25 mouse cellular contexts compared by ENCODE assay signal in genomic region chr6:71339351-71339750, GRCm38 (mm10). TPM values are rescaled to one million over a fixed set of nuclear protein-coding genes. Genes with fewer than 3 reads are reported as not detected.
A peak's percentile ranks its signal among the peaks of the same experiment; 100 is the strongest.
DNase-seq lines count a peak whose midpoint lies in the region; ATAC-seq and TF ChIP-seq lines count a peak whose summit lies in the region.
"Had no signal": no experiment of that assay in that cellular context is flagged by ENCODE, and none has a peak within 500 bp of the region (broad histone marks: within the 10 kb centered on the region; RNA-seq: fewer than 3 reads in every experiment).

No protein-coding gene starts in this region.

- no peak overlapping the region for H3K4me3 ChIP-seq in heart, postnatal 0 days (ENCODE audit: low read depth, low read length)
- H3K4me3 ChIP-seq: forebrain, embryonic 15.5 days; heart, adult 2 months; heart, embryonic 12.5 days; hindbrain, embryonic 10.5 days had no signal

- no peak for TF ChIP-seq EP300 in heart, postnatal 0 days (IDR thresholded peaks at IDR 0.05; ENCODE audit: low read depth)

- H3K27ac ChIP-seq in heart, postnatal 0 days (ENCODE audit: low read depth), result peak overlapping the region; percentile 55; the same call in 1 of the 2 replicates
- H3K27ac ChIP-seq: forebrain, embryonic 15.5 days; heart, adult 2 months; hindbrain, embryonic 10.5 days; hindbrain, embryonic 14.5 days had no signal

- WGBS in heart, postnatal 0 days, result 80% methylated on average over 4 of the region's 4 CpGs

- no peaks in the 10 kb centered on the region for H3K27me3 ChIP-seq in heart, postnatal 0 days (ENCODE audit: control insufficient read depth, insufficient read depth, low read length)
- H3K27me3 ChIP-seq: forebrain, embryonic 15.5 days; heart, embryonic 12.5 days had no signal

- H3K4me2 ChIP-seq in heart, postnatal 0 days (ENCODE audit: low read depth, low read length), result no peak overlapping the region; the same call in 1 of the 2 replicates
- H3K4me2 ChIP-seq: forebrain, embryonic 15.5 days; heart, embryonic 12.5 days; hindbrain, embryonic 14.5 days had no signal

- H3K36me3 ChIP-seq in heart, postnatal 0 days (replicated peaks; ENCODE audit: control insufficient read depth, insufficient read depth, low read length), result no peaks in the 10 kb centered on the region
- H3K36me3 ChIP-seq: forebrain, embryonic 15.5 days; G1E; heart, embryonic 12.5 days; hindbrain, embryonic 10.5 days had no signal

- DNase-seq in cerebellum, postnatal 10 days, result peak; percentile 4 to 8
- no peak for DNase-seq in cerebellum, postnatal 4 days (ENCODE audit: low spot score in 2 of 2)
- DNase-seq in heart, postnatal 0 days (ENCODE audit: low spot score), result no peak
- no peak for DNase-seq in heart, postnatal 4 days
- peak; percentile 65 for DNase-seq in thymus, postnatal 0 days (ENCODE audit: low spot score)
- DNase-seq in thymus, postnatal 4 days, result peak; percentile 70
- no peak for DNase-seq in right cerebral cortex, postnatal 14 days
- DNase-seq: adrenal gland, adult 8-10 months; adrenal gland, postnatal 36 days; B cell, adult 2 months; cerebellum, adult 11 months; cerebellum, adult 8-10 months; cerebellum, postnatal 25 days; gastrocnemius, postnatal 10 days; heart, adult 2 months; heart, postnatal 10 days had no signal

- no peak for TF ChIP-seq CTCF in heart, postnatal 0 days (IDR thresholded peaks at IDR 0.05; ENCODE audit: low read depth)

- no peak overlapping the region for H3K9ac ChIP-seq in heart, postnatal 0 days (replicated peaks; ENCODE audit: low read depth, low read length)
- H3K9ac ChIP-seq: forebrain, embryonic 15.5 days; heart, embryonic 12.5 days; hindbrain, embryonic 14.5 days had no signal

- no peaks in the 10 kb centered on the region for H3K4me1 ChIP-seq in heart, postnatal 0 days (ENCODE audit: control insufficient read depth, insufficient read depth)
- H3K4me1 ChIP-seq: forebrain, embryonic 15.5 days; heart, embryonic 12.5 days; hindbrain, embryonic 10.5 days had no signal

- no peaks in the 10 kb centered on the region for H3K9me3 ChIP-seq in heart, postnatal 0 days (replicated peaks; ENCODE audit: control insufficient read depth, low read length)
- H3K9me3 ChIP-seq: forebrain, embryonic 15.5 days; G1E; heart, embryonic 12.5 days; hindbrain, embryonic 10.5 days had no signal

- no peak for ATAC-seq in heart, postnatal 0 days (ENCODE audit: insufficient read depth, low read depth)
- ATAC-seq: CD4-positive, CD25-positive, alpha-beta regulatory T cell, adult 4 months; forebrain, embryonic 15.5 days had no signal

RNA-seq across cellular contexts. Expression of gene Cd8b1, which starts 16.8 kb away (rescaled TPM):
- 0.08 TPM in 1 of 2 replicates, not detected in the other for total RNA-seq in heart, postnatal 0 days (2014; rRNA removed; ENCODE audit: low replicate concordance)
- 0.12 and 0.18 TPM in 2 replicates for polyA plus RNA-seq in heart, postnatal 0 days (2015; fragmentation: Nextera tagmentation; extraction: Ambion mirVana)
- under 1 TPM; 0.23 to 0.31 TPM for total RNA-seq in heart, postnatal 4 days (2021)
- polyA plus RNA-seq in thymus, postnatal 0 days (2015; fragmentation: Nextera tagmentation; extraction: Ambion mirVana), result 1,203 and 1,244 TPM in 2 replicates
- polyA plus RNA-seq: brain, embryonic 14.5 days; embryonic facial prominence, embryonic 11.5 days; forebrain, embryonic 11.5 days; forebrain, embryonic 15.5 days; G1E; heart, embryonic 12.5 days; hindbrain, embryonic 14.5 days had no signal

RNA-seq across cellular contexts. Expression of gene Smyd1, which starts 17.3 kb away (rescaled TPM):
- 287 and 316 TPM in 2 replicates for total RNA-seq in heart, postnatal 0 days (2014; rRNA removed; ENCODE audit: low replicate concordance)
- 106 and 109 TPM in 2 replicates for polyA plus RNA-seq in heart, postnatal 0 days (2015; fragmentation: Nextera tagmentation; extraction: Ambion mirVana)
- total RNA-seq in heart, postnatal 4 days (2021), result 100 to 1,000 TPM; 351 to 365 TPM
- 2.3 and 3.7 TPM in 2 replicates for polyA plus RNA-seq in thymus, postnatal 0 days (2015; fragmentation: Nextera tagmentation; extraction: Ambion mirVana)
- polyA plus RNA-seq: G1E had no signal

RNA-seq across cellular contexts. Expression of gene Cd8a, which starts 33.9 kb away (rescaled TPM):
- 5.4 TPM in 1 of 2 replicates, not detected in the other for total RNA-seq in heart, postnatal 0 days (2014; rRNA removed; ENCODE audit: low replicate concordance)
- 0.04 TPM in 1 of 2 replicates, not detected in the other for polyA plus RNA-seq in heart, postnatal 0 days (2015; fragmentation: Nextera tagmentation; extraction: Ambion mirVana)
- total RNA-seq in heart, postnatal 4 days (2021), result under 1 TPM; 0.14 to 0.36 TPM
- 664 and 665 TPM in 2 replicates for polyA plus RNA-seq in thymus, postnatal 0 days (2015; fragmentation: Nextera tagmentation; extraction: Ambion mirVana)
- total RNA-seq: adrenal gland, postnatal 36 days had no signal
- polyA plus RNA-seq: brain, embryonic 14.5 days; embryonic facial prominence, embryonic 11.5 days; forebrain, embryonic 11.5 days; forebrain, embryonic 15.5 days; G1E; heart, embryonic 12.5 days; hindbrain, embryonic 10.5 days; hindbrain, embryonic 14.5 days had no signal

Comparison
In these comparisons a context has a peak if more than half of its experiments do, and no peak if none do; other contexts are left out.
1. DNase-seq: peak in cerebellum, postnatal 10 days (2 of 2), thymus, postnatal 0 days (single experiment) and thymus, postnatal 4 days (single experiment); none in cerebellum, postnatal 4 days (0 of 2), heart, postnatal 0 days (single experiment), heart, postnatal 4 days (single experiment) and right cerebral cortex, postnatal 14 days (single experiment).